ENCODE assay signal across 15 mouse cellular contexts in the genomic region with DNA sequence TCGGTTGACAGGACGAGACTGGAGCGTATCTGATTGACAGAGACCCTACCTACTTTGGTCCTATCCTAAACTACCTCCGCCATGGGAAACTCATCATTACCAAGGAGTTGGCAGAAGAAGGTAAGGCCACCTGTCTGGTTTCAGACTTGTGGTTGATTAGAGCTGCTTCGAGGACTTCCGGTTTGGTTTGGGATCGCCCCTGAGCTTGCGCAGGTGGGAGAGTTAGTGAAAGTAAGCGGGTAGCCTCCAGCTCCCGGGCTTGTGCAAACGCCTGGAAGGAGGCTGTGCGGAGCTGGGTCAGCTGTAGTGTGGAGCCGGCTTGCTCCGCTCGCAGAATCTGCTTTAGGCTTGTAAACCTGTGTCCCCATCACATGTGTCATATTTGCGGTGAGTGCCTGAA. TPM values are rescaled to one million over a fixed set of nuclear protein-coding genes. Genes with fewer than 3 reads are reported as not detected.
DNase-seq lines count a peak whose midpoint lies in the region; ATAC-seq and TF ChIP-seq lines count a peak whose summit lies in the region.
"Had no signal": no experiment of that assay in that cellular context is flagged by ENCODE, and none has a peak within 500 bp of the region (broad histone marks: within the 10 kb centered on the region; RNA-seq: fewer than 3 reads in every experiment).

No protein-coding gene starts in this region.

- no peak overlapping the region for H3K4me2 ChIP-seq in intestine, embryonic 16.5 days (ENCODE audit: low read depth, low read length)
- H3K4me2 ChIP-seq in intestine, embryonic 15.5 days (replicated peaks) = no peak overlapping the region
- 0 out of 2 replicates have a peak overlapping the region, but pooled peaks have one; percentile 13 for H3K4me2 ChIP-seq in embryonic facial prominence, embryonic 12.5 days (replicated peaks)

- WGBS in intestine, embryonic 16.5 days = 85% methylated on average over 16 of the region's 16 CpGs
- WGBS in intestine, embryonic 15.5 days = 88% methylated on average over 16 of the region's 16 CpGs
- WGBS in embryonic facial prominence, embryonic 12.5 days = 88% methylated on average over 16 of the region's 16 CpGs

- H3K27ac ChIP-seq in intestine, embryonic 16.5 days (ENCODE audit: low read length) = no peak overlapping the region
- H3K27ac ChIP-seq in intestine, embryonic 15.5 days = no peak overlapping the region
- peak overlapping the region; percentile 66; the same call in 1 of the 2 replicates for H3K27ac ChIP-seq in testis, adult 2 months (ENCODE audit: control insufficient read depth, insufficient read depth, low read depth, low read length)
- H3K27ac ChIP-seq in embryonic facial prominence, embryonic 12.5 days = no peak overlapping the region

- no peak for DNase-seq in testis, postnatal 10 days (ENCODE audit: low spot score)
- DNase-seq in thymus, postnatal 4 days = peak; percentile 47
- no peak for DNase-seq in urinary bladder, postnatal 14 days (ENCODE audit: low spot score)
- DNase-seq: adrenal gland, postnatal 10 days; heart, adult 11 months; heart, postnatal 36 days; kidney, adult 18-20 months; kidney, postnatal 36 days; spleen, adult 18-20 months had no signal

- peaks cover 22% of the 10 kb centered on the region for H3K4me1 ChIP-seq in intestine, embryonic 16.5 days (ENCODE audit: control insufficient read depth, insufficient read depth, low read length)
- peaks cover 21% of the 10 kb centered on the region for H3K4me1 ChIP-seq in intestine, embryonic 15.5 days (replicated peaks)
- H3K4me1 ChIP-seq in testis, adult 2 months (ENCODE audit: control insufficient read depth, insufficient read depth, low read length) = peaks cover 8% of the 10 kb centered on the region
- peaks cover 29% of the 10 kb centered on the region for H3K4me1 ChIP-seq in embryonic facial prominence, embryonic 12.5 days

- no peaks in the 10 kb centered on the region for H3K9me3 ChIP-seq in intestine, embryonic 16.5 days (ENCODE audit: control insufficient read depth, low read length)
- H3K9me3 ChIP-seq in intestine, embryonic 15.5 days = no peaks in the 10 kb centered on the region
- no peaks in the 10 kb centered on the region for H3K9me3 ChIP-seq in embryonic facial prominence, embryonic 12.5 days

- H3K36me3 ChIP-seq in intestine, embryonic 16.5 days (ENCODE audit: control insufficient read depth, insufficient read depth, low read length) = peaks cover 3% of the 10 kb centered on the region; the same call in 1 of the 2 replicates
- H3K36me3 ChIP-seq in intestine, embryonic 15.5 days = peaks cover 6% of the 10 kb centered on the region
- peaks cover 5% of the 10 kb centered on the region; the same call in 1 of the 2 replicates for H3K36me3 ChIP-seq in testis, adult 2 months (ENCODE audit: control insufficient read depth, insufficient read depth, low read length)
- H3K36me3 ChIP-seq in embryonic facial prominence, embryonic 12.5 days = peaks cover 36% of the 10 kb centered on the region

- TF ChIP-seq CTCF in testis, adult 2 months (IDR thresholded peaks at IDR 0.05; ENCODE audit: control insufficient read depth, insufficient read depth, insufficient replicate concordance, low read depth, low read length) = no peak

- TF ChIP-seq POLR2A in testis, adult 2 months (IDR thresholded peaks at IDR 0.05; ENCODE audit: control insufficient read depth, low read depth, low read length) = no peak

- H3K27me3 ChIP-seq in intestine, embryonic 16.5 days (replicated peaks; ENCODE audit: control insufficient read depth, insufficient read depth, low read length) = no peaks in the 10 kb centered on the region
- no peaks in the 10 kb centered on the region for H3K27me3 ChIP-seq in intestine, embryonic 15.5 days (replicated peaks)
- no peaks in the 10 kb centered on the region for H3K27me3 ChIP-seq in testis, adult 2 months (ENCODE audit: control insufficient read depth, insufficient read depth, low read length)
- no peaks in the 10 kb centered on the region for H3K27me3 ChIP-seq in embryonic facial prominence, embryonic 12.5 days

- ATAC-seq in intestine, embryonic 16.5 days = no peak
- no peak for ATAC-seq in intestine, embryonic 15.5 days
- ATAC-seq in embryonic facial prominence, embryonic 12.5 days (ENCODE audit: insufficient number of reproducible peaks, insufficient read depth, low FRiP score, low TSS enrichment) = no peak
- ATAC-seq: lung, postnatal 0 days had no signal

- H3K9ac ChIP-seq in intestine, embryonic 16.5 days (ENCODE audit: low read depth, low read length) = 0 out of 2 replicates have a peak overlapping the region, but pooled peaks have one; percentile 6
- no peak overlapping the region for H3K9ac ChIP-seq in intestine, embryonic 15.5 days
- H3K9ac ChIP-seq in embryonic facial prominence, embryonic 12.5 days = no peak overlapping the region

- no peak overlapping the region for H3K4me3 ChIP-seq in intestine, embryonic 16.5 days (ENCODE audit: low read length)
- no peak overlapping the region for H3K4me3 ChIP-seq in intestine, embryonic 15.5 days (replicated peaks)
- peak overlapping the region; percentile 14; the same call in 1 of the 2 replicates for H3K4me3 ChIP-seq in testis, adult 2 months (ENCODE audit: control insufficient read depth, low read depth, low read length)
- H3K4me3 ChIP-seq in embryonic facial prominence, embryonic 12.5 days = no peak overlapping the region

RNA-seq across cellular contexts. Expression of gene Kctd2, which starts 2.0 kb away (rescaled TPM):
- 2.8 and 3.5 TPM in 2 replicates for polyA plus RNA-seq in intestine, embryonic 16.5 days (2015; fragmentation: Nextera tagmentation; extraction: Ambion mirVana)
- polyA plus RNA-seq in intestine, embryonic 15.5 days (2015; fragmentation: Nextera tagmentation; extraction: Ambion mirVana) = 12.1 and 13.5 TPM in 2 replicates
- polyA plus RNA-seq in testis, adult 2 months (2012; rRNA removed) = 11.8 and 13.6 TPM in 2 replicates
- 24.5 and 26.1 TPM in 2 replicates for polyA plus RNA-seq in embryonic facial prominence, embryonic 12.5 days (2016; fragmentation: Nextera tagmentation; extraction: Ambion mirVana)

RNA-seq across cellular contexts. Expression of gene Atp5h, which starts 2.2 kb away (rescaled TPM):
- polyA plus RNA-seq in intestine, embryonic 16.5 days (2015; fragmentation: Nextera tagmentation; extraction: Ambion mirVana) = 985 and 1,025 TPM in 2 replicates
- polyA plus RNA-seq in intestine, embryonic 15.5 days (2015; fragmentation: Nextera tagmentation; extraction: Ambion mirVana) = 989 and 991 TPM in 2 replicates
- 145 and 166 TPM in 2 replicates for polyA plus RNA-seq in testis, adult 2 months (2012; rRNA removed)
- polyA plus RNA-seq in embryonic facial prominence, embryonic 12.5 days (2016; fragmentation: Nextera tagmentation; extraction: Ambion mirVana) = 867 and 893 TPM in 2 replicates

RNA-seq across cellular contexts. Expression of gene Trim80, which starts 18.4 kb away (rescaled TPM):
- polyA plus RNA-seq in intestine, embryonic 16.5 days (2015; fragmentation: Nextera tagmentation; extraction: Ambion mirVana) = 1.1 and 1.4 TPM in 2 replicates
- polyA plus RNA-seq in intestine, embryonic 15.5 days (2015; fragmentation: Nextera tagmentation; extraction: Ambion mirVana) = 0.49 and 0.66 TPM in 2 replicates
- polyA plus RNA-seq in testis, adult 2 months (2012; rRNA removed) = 307 and 344 TPM in 2 replicates
- not detected in 2 replicates for polyA plus RNA-seq in embryonic facial prominence, embryonic 12.5 days (2016; fragmentation: Nextera tagmentation; extraction: Ambion mirVana)
- polyA plus RNA-seq: lung, postnatal 0 days; neural tube, embryonic 11.5 days had no signal

RNA-seq across cellular contexts. Expression of gene Mrpl58, which starts 18.4 kb away (rescaled TPM):
- 180 and 194 TPM in 2 replicates for polyA plus RNA-seq in intestine, embryonic 16.5 days (2015; fragmentation: Nextera tagmentation; extraction: Ambion mirVana)
- polyA plus RNA-seq in intestine, embryonic 15.5 days (2015; fragmentation: Nextera tagmentation; extraction: Ambion mirVana) = 187 and 197 TPM in 2 replicates
- polyA plus RNA-seq in testis, adult 2 months (2012; rRNA removed) = 13.9 and 18.0 TPM in 2 replicates
- 170 and 181 TPM in 2 replicates for polyA plus RNA-seq in embryonic facial prominence, embryonic 12.5 days (2016; fragmentation: Nextera tagmentation; extraction: Ambion mirVana)

RNA-seq across cellular contexts. Expression of gene Cdr2l, which starts 40.3 kb away (rescaled TPM):
- 4.6 and 5.1 TPM in 2 replicates for polyA plus RNA-seq in intestine, embryonic 16.5 days (2015; fragmentation: Nextera tagmentation; extraction: Ambion mirVana)
- polyA plus RNA-seq in intestine, embryonic 15.5 days (2015; fragmentation: Nextera tagmentation; extraction: Ambion mirVana) = 7.5 and 8.0 TPM in 2 replicates
- 5.2 TPM in 2 replicates for polyA plus RNA-seq in testis, adult 2 months (2012; rRNA removed)
- polyA plus RNA-seq in embryonic facial prominence, embryonic 12.5 days (2016; fragmentation: Nextera tagmentation; extraction: Ambion mirVana) = 19.7 and 20.6 TPM in 2 replicates

Comparison
In these comparisons a context has a peak if more than half of its experiments do, and no peak if none do; other contexts are left out.
1. RNA of gene Trim80, which starts 18.4 kb away (polyA plus RNA-seq): 307 to 344 TPM in testis, adult 2 months; 1.1 to 1.4 TPM in intestine, embryonic 16.5 days, 0.49 to 0.66 TPM in intestine, embryonic 15.5 days and not detected in embryonic facial prominence, embryonic 12.5 days; every median in the first group is over 100 times any median in the second.